Mouse (Mus musculus) spleen, embryonic (tissue): ENCODE measurements at regions not wholly inside any gene's neighbourhood (a gene's known extent, or its start where the extent isn't known, plus 50 kb on each side); places are given as distances from the start of the nearest gene placed in this dataset.

ENCODE experiments used
- CTCF ChIA-PET: fragments of 350-600 bp; sonication (Branson Sonifier 250); formaldehyde crosslinking; loops from one replicate; lab custom pipeline; 2022; lab: Charles Lee

GRCm38 (mm10) chr16:7892799-7893198, 532.1 kb downstream of the Tmem114 start:
- CTCF ChIA-PET, result no interaction called here

- CTCF ChIA-PET, result no interaction called here
Measured at GRCm38 (mm10) chr16:7863406-7863805, 561.5 kb downstream of the Tmem114 start.

- CTCF ChIA-PET, result no interaction called here
Measured at GRCm38 (mm10) chr16:7839139-7839538, 585.8 kb downstream of the Tmem114 start.

GRCm38 (mm10) chr16:7831142-7831541, 593.8 kb downstream of the Tmem114 start:
- CTCF ChIA-PET, result no interaction called here

- CTCF ChIA-PET, result no interaction called here
Measured at GRCm38 (mm10) chr16:7829939-7830650, 594.8 kb downstream of the Tmem114 start.

- CTCF ChIA-PET, result no interaction called here
Measured at GRCm38 (mm10) chr16:7801161-7801560, 623.8 kb downstream of the Tmem114 start.

- CTCF ChIA-PET, result no interaction called here
Measured at GRCm38 (mm10) chr16:7797176-7797786, 627.7 kb downstream of the Tmem114 start.

GRCm38 (mm10) chr16:7795561-7795960, 629.4 kb downstream of the Tmem114 start:
- CTCF ChIA-PET, result no interaction called here

- CTCF ChIA-PET, result no interaction called here
Measured at GRCm38 (mm10) chr16:7792521-7792920, 632.4 kb downstream of the Tmem114 start.

- CTCF ChIA-PET, result no interaction called here
Measured at GRCm38 (mm10) chr16:7790260-7790659, 634.7 kb downstream of the Tmem114 start.

- CTCF ChIA-PET, result no interaction called here
Measured at GRCm38 (mm10) chr16:7788209-7788608, 636.7 kb downstream of the Tmem114 start.

- CTCF ChIA-PET, result no interaction called here
Measured at GRCm38 (mm10) chr16:7781506-7781905, 643.4 kb downstream of the Tmem114 start.

- CTCF ChIA-PET, result no interaction called here
Measured at GRCm38 (mm10) chr16:7775635-7776034, 649.3 kb downstream of the Tmem114 start.

GRCm38 (mm10) chr16:7768433-7768832, 656.5 kb downstream of the Tmem114 start:
- CTCF ChIA-PET, result no interaction called here

GRCm38 (mm10) chr16:7767691-7768090, 657.2 kb downstream of the Tmem114 start:
- CTCF ChIA-PET, result no interaction called here

GRCm38 (mm10) chr16:7764383-7764782, 660.6 kb downstream of the Tmem114 start:
- CTCF ChIA-PET, result no interaction called here

GRCm38 (mm10) chr16:7728186-7728585, 696.8 kb downstream of the Tmem114 start:
- CTCF ChIA-PET, result no interaction called here

GRCm38 (mm10) chr16:7725225-7725624, 699.7 kb downstream of the Tmem114 start:
- CTCF ChIA-PET, result no interaction called here

- CTCF ChIA-PET, result no interaction called here
Measured at GRCm38 (mm10) chr16:7701471-7701870, 723.5 kb downstream of the Tmem114 start.

- CTCF ChIA-PET, result no interaction called here
Measured at GRCm38 (mm10) chr16:7685484-7685883, 739.5 kb downstream of the Tmem114 start.

GRCm38 (mm10) chr16:7666096-7666495, 758.8 kb downstream of the Tmem114 start:
- CTCF ChIA-PET, result no interaction called here

GRCm38 (mm10) chr16:7658133-7658532, 766.8 kb downstream of the Tmem114 start:
- CTCF ChIA-PET, result no interaction called here

GRCm38 (mm10) chr16:7654451-7654850, 770.5 kb downstream of the Tmem114 start:
- CTCF ChIA-PET, result no interaction called here
